Mouse (Mus musculus): ENCODE results near the gene Sema6d.

Sema6d gene

GRCm38 (mm10) chr2:124404631-124405562, 315.1 kb downstream of the Sema6d start:
- no peak for DNase-seq

- DNase-seq, result no peak
Measured at GRCm38 (mm10) chr2:124408956-124409355, 319.2 kb downstream of the Sema6d start.

- DNase-seq, result no peak
Measured at GRCm38 (mm10) chr2:124416730-124417129, 327.0 kb downstream of the Sema6d start.

- no peak for DNase-seq
Measured at GRCm38 (mm10) chr2:124418319-124418718, 328.6 kb downstream of the Sema6d start.

GRCm38 (mm10) chr2:124420170-124420825, 330.5 kb downstream of the Sema6d start:
- no peak for DNase-seq

- no peak for DNase-seq
Measured at GRCm38 (mm10) chr2:124429744-124430143, 340.0 kb downstream of the Sema6d start.

- DNase-seq, result no peak
Measured at GRCm38 (mm10) chr2:124430708-124431107, 340.9 kb downstream of the Sema6d start.

- DNase-seq, result no peak
Measured at GRCm38 (mm10) chr2:124435382-124436002, 345.7 kb downstream of the Sema6d start.

- DNase-seq, result no peak
Measured at GRCm38 (mm10) chr2:124436704-124437103, 346.9 kb downstream of the Sema6d start.

- DNase-seq, result no peak
Measured at GRCm38 (mm10) chr2:124444199-124444598, 354.4 kb downstream of the Sema6d start.

GRCm38 (mm10) chr2:124455881-124456280, 366.1 kb downstream of the Sema6d start:
- no peak for DNase-seq

- no peak for DNase-seq
Measured at GRCm38 (mm10) chr2:124456999-124457398, 367.2 kb downstream of the Sema6d start.

- DNase-seq, result no peak
Measured at GRCm38 (mm10) chr2:124458028-124458427, 368.3 kb downstream of the Sema6d start.

- DNase-seq, result no peak
Measured at GRCm38 (mm10) chr2:124460956-124461355, 371.2 kb downstream of the Sema6d start.

GRCm38 (mm10) chr2:124461378-124461851, 371.6 kb downstream of the Sema6d start:
- DNase-seq, result no peak

GRCm38 (mm10) chr2:124465004-124465946, 375.5 kb downstream of the Sema6d start:
- no peak for DNase-seq

GRCm38 (mm10) chr2:124467429-124467828, 377.7 kb downstream of the Sema6d start:
- DNase-seq, result no peak

GRCm38 (mm10) chr2:124470346-124471042, 380.7 kb downstream of the Sema6d start:
- DNase-seq, result no peak

- DNase-seq, result no peak
Measured at GRCm38 (mm10) chr2:124472674-124473507, 383.1 kb downstream of the Sema6d start.

- no peak for DNase-seq
Measured at GRCm38 (mm10) chr2:124477904-124478303, 388.1 kb downstream of the Sema6d start.

GRCm38 (mm10) chr2:124478526-124478925, 388.8 kb downstream of the Sema6d start:
- no peak for DNase-seq
